Mouse (Mus musculus) liver, adult 2 months (tissue): ENCODE results near the gene Arl9.

Experiments used
- CTCF ChIP-seq: fragments of 200-500 bp; IDR thresholded peaks from 2 replicates; pipeline ENCODE4 v1.5.1; 2011; ENCODE audit warnings: low read depth, low read length, control low read depth
- POLR2A ChIP-seq: fragments of 200-500 bp; IDR thresholded peaks from 2 replicates; pipeline ENCODE4 v1.6.1; 2011; ENCODE audit warnings: low read length, control low read depth; ENCODE audit not compliant: insufficient read depth; ENCODE audit errors: extremely low read depth

DNA sequence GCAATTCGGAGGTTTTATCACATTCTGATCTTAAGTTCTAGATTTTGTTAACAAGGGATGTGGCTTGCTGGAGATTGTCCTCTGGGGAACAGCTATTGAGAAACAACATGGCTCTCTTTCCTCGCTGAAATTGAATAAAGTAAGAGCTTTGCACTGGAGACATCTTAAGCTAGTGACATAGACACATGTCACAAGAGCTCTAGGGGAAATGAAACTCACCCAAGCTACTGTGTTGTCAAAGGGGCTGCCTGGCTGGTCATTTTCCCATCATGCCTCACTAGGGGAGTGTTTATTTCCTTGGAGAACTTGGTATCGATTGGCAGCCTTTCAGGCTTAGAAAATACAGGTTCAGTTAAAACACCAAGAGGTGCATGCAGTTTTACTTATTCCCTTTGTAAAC is 9.3 kb downstream of the Arl9 start:
- TF ChIP-seq CTCF (no peak), POLR2A (no peak)
